8 mouse cellular contexts compared by ENCODE assay signal in the genomic region with DNA sequence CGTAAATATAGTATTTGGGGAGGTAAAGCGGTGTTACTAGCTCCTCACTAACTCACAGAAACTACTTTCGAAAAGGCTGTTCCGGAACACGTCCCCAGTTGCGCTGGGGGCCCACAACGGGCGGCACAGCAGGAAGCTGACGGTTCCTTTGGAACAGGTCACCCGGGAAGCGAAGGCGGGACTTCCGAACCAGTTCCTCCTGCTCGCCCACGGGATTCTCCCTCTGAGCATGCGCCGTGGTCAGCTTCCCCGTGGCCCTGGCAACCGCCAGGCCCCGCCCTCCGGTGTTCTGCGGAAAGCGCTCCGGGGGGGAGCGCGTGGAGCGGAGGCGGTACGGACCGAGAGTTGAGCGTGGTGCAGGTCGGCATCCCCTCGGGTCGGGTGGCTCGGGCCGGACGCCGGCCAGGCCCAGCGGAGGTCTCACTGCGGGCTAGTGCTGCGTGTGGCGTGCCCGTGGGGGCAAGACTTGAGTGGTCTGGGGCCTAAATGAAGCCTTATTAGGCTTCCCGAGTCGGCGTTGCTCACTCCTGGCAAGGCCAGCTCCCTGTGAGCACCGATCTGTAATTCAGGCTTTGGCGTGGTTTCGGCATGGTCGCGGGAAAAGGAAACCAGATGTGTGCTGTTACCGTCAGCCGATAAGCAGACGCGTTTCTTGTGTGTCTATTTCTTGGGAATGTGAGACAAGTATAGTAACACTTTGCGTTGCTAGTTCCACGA. TPM values are rescaled to one million over a fixed set of nuclear protein-coding genes. Genes with fewer than 3 reads are reported as not detected.
DNase-seq lines count a peak whose midpoint lies in the region; ATAC-seq lines count a peak whose summit lies in the region.

A gene (minus strand): TSS at position 150 of the 717 bp plus-strand sequence.
A gene (plus strand): TSS at position 287 of the 717 bp plus-strand sequence.

- H3K4me3 ChIP-seq in forebrain, embryonic 14.5 days (ENCODE audit: low read depth, low read length), result peak within 1 kb of the TSS; percentile 76
- H3K4me3 ChIP-seq in neural tube, embryonic 15.5 days (replicated peaks), result peak within 1 kb of the TSS; percentile 91

- intact Hi-C loops in heart, postnatal 14 days (cut with DNase I), result loop anchor here (5.0 kb wide), 1 partner anchor 295 kb away; a partner anchor contains a TSS

- H3K27me3 ChIP-seq in forebrain, embryonic 14.5 days (replicated peaks; ENCODE audit: control insufficient read depth, insufficient read depth, low read length), result no peaks in the 10 kb centered on the region
- H3K27me3 ChIP-seq in neural tube, embryonic 15.5 days (replicated peaks), result no peaks in the 10 kb centered on the region

- WGBS in forebrain, embryonic 14.5 days, result under 1% methylated on average over 57 of the region's 57 CpGs
- whole genome bisulfite sequencing in neural tube, embryonic 15.5 days, result under 1% methylated on average over 57 of the region's 57 CpGs

- DNase-seq in ES-CJ7 (ENCODE audit: low read depth, low spot score), result peak; percentile 98
- peak; percentile 97 for DNase-seq in cerebellum, adult 11 months
- DNase-seq in forebrain, embryonic 14.5 days (ENCODE audit: low spot score), result peak; percentile 99
- DNase-seq in heart, postnatal 14 days, result peak; percentile 99
- DNase-seq in layer of hippocampus, adult 11-12 months (ENCODE audit: low spot score), result peak; percentile 98
- peak; percentile 98 to 99 for DNase-seq in lung, adult 18-20 months
- DNase-seq in testis, postnatal 14 days (ENCODE audit: low spot score), result peak; percentile 98

- ATAC-seq in forebrain, embryonic 14.5 days, result peak; percentile 99
- ATAC-seq in neural tube, embryonic 15.5 days (ENCODE audit: low FRiP score), result peak; percentile 100

- H3K9ac ChIP-seq in forebrain, embryonic 14.5 days (ENCODE audit: low read length), result peak within 1 kb of the TSS; percentile 89
- H3K9ac ChIP-seq in neural tube, embryonic 15.5 days (replicated peaks), result peak within 1 kb of the TSS; percentile 98

- H3K36me3 ChIP-seq in forebrain, embryonic 14.5 days (ENCODE audit: control insufficient read depth, insufficient read depth, low read length), result 0 out of 2 replicates have a peak, but pooled peaks cover 2% of the 10 kb centered on the region
- no peaks in the 10 kb centered on the region for H3K36me3 ChIP-seq in neural tube, embryonic 15.5 days

- no peaks in the 10 kb centered on the region for H3K4me1 ChIP-seq in forebrain, embryonic 14.5 days (ENCODE audit: control insufficient read depth, insufficient read depth, low read length)
- H3K4me1 ChIP-seq in neural tube, embryonic 15.5 days, result peaks cover 12% of the 10 kb centered on the region

- H3K27ac ChIP-seq in forebrain, embryonic 14.5 days (ENCODE audit: low read depth, low read length), result peak within 1 kb of the TSS; percentile 72; the same call in 1 of the 2 replicates
- peak within 1 kb of the TSS; percentile 94 for H3K27ac ChIP-seq in neural tube, embryonic 15.5 days (replicated peaks)

- H3K9me3 ChIP-seq in forebrain, embryonic 14.5 days (replicated peaks; ENCODE audit: control insufficient read depth, low read length), result no peaks in the 10 kb centered on the region
- no peaks in the 10 kb centered on the region for H3K9me3 ChIP-seq in neural tube, embryonic 15.5 days (replicated peaks)

- H3K4me2 ChIP-seq in forebrain, embryonic 14.5 days (ENCODE audit: low read length), result peak within 1 kb of the TSS; percentile 59
- peak within 1 kb of the TSS; percentile 62 for H3K4me2 ChIP-seq in neural tube, embryonic 15.5 days

RNA-seq across cellular contexts. Expression of the first gene that starts in this region (rescaled TPM):
- polyA plus RNA-seq in forebrain, embryonic 14.5 days (2014; fragmentation: Nextera tagmentation; extraction: Ambion mirVana), result not detected in 2 replicates
- not detected for total RNA-seq in heart, postnatal 14 days (2021)
- polyA plus RNA-seq in neural tube, embryonic 15.5 days (2015; fragmentation: Nextera tagmentation; extraction: Ambion mirVana), result 0.11 TPM in 1 of 2 replicates, not detected in the other

RNA-seq across cellular contexts. Expression of the second gene that starts in this region (rescaled TPM):
- 23.7 and 23.8 TPM in 2 replicates for polyA plus RNA-seq in forebrain, embryonic 14.5 days (2014; fragmentation: Nextera tagmentation; extraction: Ambion mirVana)
- total RNA-seq in heart, postnatal 14 days (2021), result 1 to 10 TPM; 4.3 to 4.4 TPM
- polyA plus RNA-seq in neural tube, embryonic 15.5 days (2015; fragmentation: Nextera tagmentation; extraction: Ambion mirVana), result 17.4 and 18.8 TPM in 2 replicates

Comparison
In these comparisons a context has a peak if more than half of its experiments do, and no peak if none do; other contexts are left out.
1. Peak in every context shown above with its lines: DNase-seq, ATAC-seq, H3K4me3 ChIP-seq and H3K27ac ChIP-seq.